Mouse (Mus musculus): Measurements from ENCODE around the gene Nhej1.

The Nhej1 gene

GRCm38 (mm10) chr1:74975936-74976335 lies 149.1 kb downstream of the Nhej1 start:
- DNase-seq (ENCODE audit: low spot score): no peak

GRCm38 (mm10) chr1:74973590-74973989 lies 151.4 kb downstream of the Nhej1 start:
- DNase-seq (ENCODE audit: low spot score): no peak

- no peak for DNase-seq (ENCODE audit: low spot score)
Observed at GRCm38 (mm10) chr1:74971353-74972050, 153.5 kb downstream of the Nhej1 start.

GRCm38 (mm10) chr1:74967962-74968580 lies 156.9 kb downstream of the Nhej1 start:
- DNase-seq (ENCODE audit: low spot score): no peak

- peak; percentile 31 for DNase-seq (ENCODE audit: low spot score)
Observed at GRCm38 (mm10) chr1:74964494-74965215, 160.3 kb downstream of the Nhej1 start.

- DNase-seq (ENCODE audit: low spot score): no peak
Observed at GRCm38 (mm10) chr1:74962853-74963227, 162.2 kb downstream of the Nhej1 start.

GRCm38 (mm10) chr1:74962126-74962852 lies 162.7 kb downstream of the Nhej1 start:
- no peak for DNase-seq (ENCODE audit: low spot score)

- no peak for DNase-seq (ENCODE audit: low spot score)
Observed at GRCm38 (mm10) chr1:74961722-74962121, 163.3 kb downstream of the Nhej1 start.

GRCm38 (mm10) chr1:74960059-74960458 lies 164.9 kb downstream of the Nhej1 start:
- no peak for DNase-seq (ENCODE audit: low spot score)

GRCm38 (mm10) chr1:74951556-74952210 lies 173.3 kb downstream of the Nhej1 start, which contains the start of gene Ihh:
Gene Ihh (minus strand): TSS chr1:74951672.
- DNase-seq (ENCODE audit: low spot score): no peak

GRCm38 (mm10) chr1:74950576-74951490 lies 174.2 kb downstream of the Nhej1 start:
- DNase-seq (ENCODE audit: low spot score): no peak

GRCm38 (mm10) chr1:74950066-74950465 lies 174.9 kb downstream of the Nhej1 start:
- DNase-seq (ENCODE audit: low spot score): no peak

- no peak for DNase-seq (ENCODE audit: low spot score)
Observed at GRCm38 (mm10) chr1:74949666-74950050, 175.3 kb downstream of the Nhej1 start.

- DNase-seq (ENCODE audit: low spot score): peak; percentile 13
Observed at GRCm38 (mm10) chr1:74948784-74949665, 176.0 kb downstream of the Nhej1 start.

GRCm38 (mm10) chr1:74947986-74948670 lies 176.9 kb downstream of the Nhej1 start:
- no peak for DNase-seq (ENCODE audit: low spot score)

GRCm38 (mm10) chr1:74941651-74942360 lies 183.2 kb downstream of the Nhej1 start:
- DNase-seq (ENCODE audit: low spot score): no peak

GRCm38 (mm10) chr1:74939762-74940161 lies 185.2 kb downstream of the Nhej1 start:
- no peak for DNase-seq (ENCODE audit: low spot score)

GRCm38 (mm10) chr1:74936221-74936830 lies 188.7 kb downstream of the Nhej1 start:
- DNase-seq (ENCODE audit: low spot score): no peak
